Mouse (Mus musculus): ENCODE measurements around the gene Shoc2. TPM values are rescaled to one million over a fixed set of nuclear protein-coding genes. Genes with fewer than 3 reads are reported as not detected.
"Not testable (repeated sequence)": the region's sequence is repeated elsewhere in the genome, so short reads cannot be mapped to it uniquely, and the experiment has no call there.

Shoc2 gene
- total RNA-seq, 2 experiments from 2014 or later = 75.7 to 85.3 TPM

DNA sequence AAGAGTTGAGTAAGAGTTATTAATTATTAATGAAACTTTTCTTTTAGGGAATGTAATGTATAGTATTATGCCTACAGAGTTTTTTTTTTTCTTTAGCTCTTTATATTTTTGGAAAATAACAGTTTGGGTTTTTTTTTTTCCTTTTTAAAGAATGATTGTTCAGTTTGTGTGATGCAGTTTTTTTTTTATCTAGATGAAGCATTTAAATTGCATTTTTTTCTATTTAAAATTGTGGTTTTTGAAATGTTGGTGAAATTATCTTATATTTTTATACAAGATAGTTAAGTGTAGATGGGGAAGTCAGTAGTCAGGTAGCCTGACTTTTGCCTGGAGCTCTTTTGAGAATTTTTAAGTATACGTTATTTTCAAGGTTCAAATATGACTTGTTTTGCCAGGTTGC is 17.4 kb upstream of the Shoc2 start:
- DNase-seq = no peak
- intact Hi-C loops (cut with DNase I) = loop anchor here (5.0 to 10.0 kb wide), 2 partner anchors 159 to 1148 kb away; no protein-coding TSS in a partner anchor

GRCm38 (mm10) chr19:53929218-53929617 is 14.9 kb upstream of the Shoc2 start:
- intact Hi-C loops (cut with DNase I) = loop anchor here (5.0 to 10.0 kb wide), 2 partner anchors 162 to 1146 kb away; no protein-coding TSS in a partner anchor
- no peak for DNase-seq

DNA sequence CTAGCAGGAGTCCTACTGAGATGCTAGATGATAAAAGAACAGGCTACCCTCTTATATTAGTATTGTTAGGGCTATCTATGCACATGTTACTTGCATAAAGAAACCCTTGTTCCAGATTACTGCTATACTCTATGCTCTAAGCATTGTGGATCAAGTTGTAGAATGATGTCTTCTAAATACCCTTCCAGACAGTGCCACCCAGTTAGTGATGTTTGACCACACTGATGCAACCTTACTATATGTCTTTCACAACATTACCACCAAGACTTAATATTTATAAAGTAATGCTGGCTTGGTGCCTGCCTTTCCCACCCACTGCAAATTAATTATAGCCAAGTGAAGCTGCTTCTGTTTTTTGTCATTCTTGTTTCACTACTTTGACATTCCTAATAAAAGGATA is 11.1 kb upstream of the Shoc2 start:
- intact Hi-C loops (cut with DNase I) = no loop called here
- no peak for DNase-seq

DNA sequence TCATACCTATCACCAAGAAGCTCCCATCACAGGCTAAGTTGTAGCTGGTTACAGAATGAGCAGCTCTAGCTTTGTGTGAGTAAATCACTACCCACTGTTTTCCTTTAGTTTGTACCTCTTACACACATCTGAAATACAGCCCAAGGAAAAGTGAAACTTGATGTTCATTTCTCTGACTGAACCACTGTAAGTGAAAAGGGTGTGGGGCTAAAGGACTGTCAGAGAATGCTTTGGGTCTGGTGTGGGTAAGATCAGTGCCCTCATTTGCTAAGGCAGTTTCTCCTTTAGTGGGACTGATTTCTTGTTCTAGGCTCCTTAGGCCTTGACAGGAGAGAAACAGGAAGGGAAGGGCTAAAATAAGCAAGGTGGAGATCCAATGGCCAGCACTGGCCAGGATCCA is 10.1 kb upstream of the Shoc2 start:
- intact Hi-C loops (cut with DNase I) = no loop called here

GRCm38 (mm10) chr19:53939467-53939866 is 4.6 kb upstream of the Shoc2 start:
- intact Hi-C loops (cut with DNase I) = no loop called here
- DNase-seq = no peak

More for the DNA sequence above, 10.1 kb upstream of the Shoc2 start:
- DNase-seq = no peak

DNA sequence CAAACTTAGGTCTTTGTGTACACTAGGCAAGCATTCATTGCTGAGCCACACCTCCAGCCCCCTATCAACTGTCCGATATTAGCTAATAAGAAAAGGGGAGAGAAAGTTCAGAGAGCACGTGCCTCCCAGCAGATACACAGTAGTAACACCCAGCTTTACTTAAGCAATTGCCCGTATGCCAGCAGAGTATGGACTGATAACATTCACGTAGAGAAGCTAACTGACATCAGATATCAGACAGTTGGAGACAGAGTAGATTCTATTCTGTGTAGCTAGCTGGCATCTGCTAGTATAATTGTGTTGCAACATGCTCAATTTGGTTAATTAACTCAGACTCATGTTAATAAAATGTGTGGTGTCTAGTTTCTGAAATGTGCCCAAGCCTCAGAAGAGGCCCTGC is 3.0 kb upstream of the Shoc2 start:
- intact Hi-C loops (cut with DNase I) = loop anchor here (5.0 kb wide), 1 partner anchor 1266 kb away; no protein-coding TSS in a partner anchor
- DNase-seq = no peak

DNA sequence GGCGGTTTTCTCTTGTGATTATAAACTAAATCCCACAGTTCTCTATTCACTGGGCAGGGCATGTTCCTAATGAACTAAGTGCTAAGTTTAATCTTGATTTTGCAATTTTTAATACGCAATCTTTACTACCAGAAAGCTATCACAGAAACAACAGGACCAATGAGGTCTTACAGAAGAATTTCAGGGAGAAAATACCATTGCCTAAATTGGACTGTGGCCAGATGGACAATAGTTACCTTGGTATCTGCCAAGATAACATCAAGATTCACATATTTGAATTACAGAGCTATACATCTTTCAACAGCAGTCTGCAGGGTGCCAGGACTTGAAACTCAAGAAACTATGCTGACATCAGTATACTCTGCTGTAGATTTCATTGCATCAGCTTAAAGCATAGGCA is 1.8 kb upstream of the Shoc2 start:
- intact Hi-C loops (cut with DNase I) = loop anchor here (5.0 kb wide), 1 partner anchor 1265 kb away; no protein-coding TSS in a partner anchor
- DNase-seq = no peak

DNA sequence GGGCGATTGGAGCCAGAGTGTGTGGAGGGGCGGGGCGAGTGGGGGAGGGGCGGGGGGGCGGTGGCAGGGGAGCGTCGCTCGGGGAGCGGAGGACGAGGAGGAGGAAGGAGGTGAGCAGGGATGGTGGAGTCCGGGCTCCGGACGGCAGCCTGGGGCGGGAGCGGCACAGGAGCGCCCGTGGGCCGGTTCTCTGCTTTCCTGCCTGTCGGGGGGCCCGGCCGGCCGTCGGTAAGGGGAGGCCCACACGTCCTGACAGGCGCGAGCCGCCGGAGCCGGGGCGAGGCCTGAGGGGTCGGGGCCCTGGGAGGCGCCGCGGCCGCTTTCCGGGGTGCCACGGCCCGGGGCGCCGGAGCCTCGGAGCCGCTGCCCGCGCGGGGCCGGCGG is 672 bp downstream of the Shoc2 start:
- DNase-seq = no peak
- intact Hi-C loops (cut with DNase I) = loop anchor here (5.0 kb wide), 2 partner anchors 1118 to 1263 kb away; no protein-coding TSS in a partner anchor

GRCm38 (mm10) chr19:53945171-53946042 is 1.3 kb downstream of the Shoc2 start:
- peak; percentile 45 for DNase-seq
- intact Hi-C loops (cut with DNase I) = loop anchor here (5.0 kb wide), 1 partner anchor 1117 kb away; no protein-coding TSS in a partner anchor

DNA sequence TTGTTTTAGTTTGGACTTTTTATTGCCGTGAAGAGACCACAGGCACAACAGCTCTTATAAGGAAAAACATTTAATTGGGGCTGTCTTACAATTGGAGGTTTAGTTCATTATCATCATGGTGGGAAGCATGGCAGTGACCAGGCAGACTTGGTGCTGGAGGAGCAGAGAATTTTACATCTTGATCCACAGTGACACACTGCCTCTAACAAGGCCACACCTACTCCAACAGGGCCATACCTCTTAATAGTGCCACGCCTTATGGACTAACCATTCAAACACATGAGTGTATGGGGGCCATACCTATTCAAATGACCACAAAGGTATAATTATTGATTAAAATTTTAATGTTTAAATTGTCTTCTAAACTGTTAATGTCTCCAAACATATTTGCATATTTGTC is 13.4 kb downstream of the Shoc2 start:
- DNase-seq = no peak
- intact Hi-C loops (cut with DNase I) = no loop called here

DNA sequence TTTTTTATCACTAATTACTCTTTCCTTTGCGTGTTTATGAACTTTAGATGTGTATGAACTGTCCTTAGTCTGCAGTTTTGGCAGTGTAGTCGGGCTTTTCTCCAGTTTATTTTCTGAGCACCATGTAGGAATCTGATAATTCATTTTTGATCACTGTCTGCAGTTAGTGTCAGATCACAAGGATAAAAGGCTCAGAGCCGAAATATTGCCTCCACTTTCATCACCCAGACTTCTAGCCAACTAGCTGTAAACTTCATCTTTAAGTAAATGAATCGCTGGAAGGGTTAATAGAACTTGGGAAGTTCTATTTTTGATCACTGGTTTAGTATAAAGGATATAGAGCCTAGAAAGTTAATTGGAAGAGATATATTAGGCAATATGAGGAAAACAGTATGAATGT is 18.4 kb downstream of the Shoc2 start:
- DNase-seq = no peak
- intact Hi-C loops (cut with DNase I) = no loop called here

DNA sequence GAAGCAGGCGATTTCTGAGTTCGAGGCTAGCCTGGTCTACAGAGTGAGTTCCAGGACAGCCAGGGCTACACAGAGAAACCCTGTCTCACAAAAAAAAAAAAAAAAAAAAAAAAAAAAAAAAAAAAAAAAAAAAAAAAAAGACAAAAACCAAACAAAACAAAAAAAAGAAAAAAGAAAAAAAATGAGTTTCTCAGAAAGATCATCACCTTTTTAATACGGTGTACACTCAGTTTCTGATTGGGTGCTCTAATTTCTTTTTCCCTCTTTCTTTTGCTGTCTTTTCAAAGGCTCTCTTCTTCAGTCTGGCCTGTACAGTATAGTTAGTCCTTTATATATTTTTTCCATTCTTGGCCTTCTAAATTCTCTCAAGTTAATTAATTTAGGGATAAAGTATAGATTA is 20.2 kb downstream of the Shoc2 start:
- intact Hi-C loops (cut with DNase I); DNase-seq: not testable (repeated sequence)

GRCm38 (mm10) chr19:53964910-53965633 is 21.0 kb downstream of the Shoc2 start:
- intact Hi-C loops (cut with DNase I) = no loop called here
- no peak for DNase-seq

GRCm38 (mm10) chr19:53969226-53969625 is 25.1 kb downstream of the Shoc2 start:
- DNase-seq = no peak
- intact Hi-C loops (cut with DNase I) = no loop called here

DNA sequence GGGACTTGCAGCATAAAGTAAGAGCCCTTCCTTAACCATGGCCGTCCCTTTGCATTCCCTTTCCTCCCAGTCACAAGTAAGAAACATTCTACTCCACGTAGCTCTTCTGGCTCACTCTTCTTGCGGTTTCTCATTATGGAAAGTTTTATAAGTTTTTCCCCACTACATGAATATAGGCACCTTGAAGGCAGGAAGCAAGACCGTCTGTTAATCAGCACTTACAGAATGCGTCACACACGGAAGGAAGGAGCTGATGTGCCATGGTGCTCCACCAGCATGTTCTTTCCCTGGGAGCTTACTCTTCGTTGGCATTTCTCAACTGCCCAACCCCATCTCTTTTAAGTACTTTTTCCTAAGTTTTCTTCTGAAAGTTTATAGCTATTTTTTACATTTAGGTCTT is 27.8 kb downstream of the Shoc2 start:
- DNase-seq = no peak
- intact Hi-C loops (cut with DNase I) = no loop called here

DNA sequence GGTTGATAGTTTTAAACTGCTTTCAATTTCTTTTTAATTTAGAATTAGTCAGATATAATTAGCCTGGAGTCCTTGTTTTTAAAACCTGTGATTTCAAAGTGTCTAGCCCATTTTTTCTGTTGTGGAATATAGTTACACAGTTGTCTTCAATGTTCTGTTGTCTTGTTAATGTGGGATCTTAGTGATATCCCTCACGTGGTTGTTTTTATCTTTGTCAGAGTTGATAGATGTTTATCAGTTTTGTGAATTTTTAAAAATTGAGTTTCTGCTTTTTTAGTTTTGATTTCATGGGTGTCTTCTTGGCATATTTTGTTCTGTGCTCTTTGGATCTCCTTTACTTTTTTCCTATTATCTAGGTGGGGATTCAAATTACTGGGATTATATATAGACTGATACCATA is 29.6 kb downstream of the Shoc2 start:
- DNase-seq = no peak
- intact Hi-C loops (cut with DNase I) = no loop called here

- no peak for DNase-seq
- intact Hi-C loops (cut with DNase I) = no loop called here
Observed at GRCm38 (mm10) chr19:53982041-53982440, 37.9 kb downstream of the Shoc2 start.

- peak; percentile 2 for DNase-seq
- intact Hi-C loops (cut with DNase I) = no loop called here
Observed at GRCm38 (mm10) chr19:53983336-53983735, 39.2 kb downstream of the Shoc2 start.

DNA sequence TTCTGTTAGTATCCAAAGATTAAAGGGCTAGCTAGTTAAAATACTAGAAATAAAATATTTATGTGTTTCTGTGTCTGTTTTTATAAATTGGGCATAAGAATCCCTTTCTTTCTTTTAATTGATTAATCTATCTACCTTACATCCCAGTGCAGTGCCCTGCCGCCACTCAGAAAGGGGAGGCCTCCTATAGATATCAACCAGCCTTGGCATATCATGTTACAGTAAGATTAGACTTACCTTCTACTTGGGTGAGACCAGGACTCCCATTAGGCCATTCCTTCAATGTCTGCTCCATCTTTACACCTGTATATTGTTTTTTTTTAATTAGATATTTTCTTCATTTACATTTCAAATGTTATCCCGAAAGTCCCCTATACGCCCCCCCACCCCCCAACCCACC is 40.5 kb downstream of the Shoc2 start:
- no peak for DNase-seq
- intact Hi-C loops (cut with DNase I) = no loop called here

GRCm38 (mm10) chr19:53990538-53990937 is 46.4 kb downstream of the Shoc2 start:
- intact Hi-C loops (cut with DNase I) = no loop called here
- DNase-seq = no peak

- DNase-seq = no peak
- intact Hi-C loops (cut with DNase I) = no loop called here
Observed at GRCm38 (mm10) chr19:53993860-53994259, 49.8 kb downstream of the Shoc2 start.

DNA sequence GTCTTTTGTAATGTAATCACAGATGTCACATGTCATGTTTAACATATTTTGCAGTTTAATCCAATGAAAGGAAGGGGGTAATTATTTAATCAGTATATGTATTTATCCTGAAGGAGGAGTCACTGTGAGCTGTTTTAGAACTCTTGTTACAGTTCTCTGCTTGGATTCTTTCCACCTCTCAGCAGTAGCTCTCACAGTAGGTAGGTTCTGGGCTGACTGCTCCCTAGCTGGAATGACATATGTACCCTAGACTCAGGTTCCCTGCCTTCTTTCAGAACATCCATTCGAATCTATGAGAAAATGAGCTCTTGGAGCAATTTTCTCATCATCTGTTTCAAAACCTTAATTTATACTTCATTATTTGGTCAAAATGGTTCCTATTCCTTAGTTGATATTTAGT is 50.2 kb downstream of the Shoc2 start:
- no peak for DNase-seq
- intact Hi-C loops (cut with DNase I) = no loop called here
